Mouse (Mus musculus) cortical plate, adult 2 months (tissue): ENCODE measurements around the gene Rbm34. TPM values are rescaled to one million over a fixed set of nuclear protein-coding genes. Genes with fewer than 3 reads are reported as not detected.

Experiments used
- H3K27ac ChIP-seq: fragments of 200-500 bp; 2 replicates; pipeline ENCODE4 v1.5.1; 2012; ENCODE audit warnings: low read length, control low read depth, inconsistent platforms; ENCODE audit not compliant: insufficient read depth
- H3K4me1 ChIP-seq: fragments of 200-500 bp; 2 replicates; pipeline ENCODE4 v1.6.1; 2011; ENCODE audit warnings: low read length; ENCODE audit not compliant: control insufficient read depth, insufficient read depth
- H3K4me3 ChIP-seq: fragments of 200-500 bp; 2 replicates; pipeline ENCODE4 v1.5.1; 2011; ENCODE audit warnings: mild to moderate bottlenecking, low read length, control low read depth; ENCODE audit not compliant: insufficient read depth
- CTCF ChIP-seq: fragments of 200-500 bp; IDR thresholded peaks from 2 replicates; pipeline ENCODE4 v1.5.1; 2011; ENCODE audit warnings: mild to moderate bottlenecking, control low read depth, low read length; ENCODE audit not compliant: insufficient read depth; ENCODE audit errors: extremely low read depth
- POLR2A ChIP-seq: fragments of 200-500 bp; IDR thresholded peaks from 2 replicates; pipeline ENCODE4 v1.6.1; 2011; ENCODE audit warnings: mild to moderate bottlenecking, low read length, control low read depth; ENCODE audit not compliant: insufficient read depth; ENCODE audit errors: extremely low read depth
- polyA plus RNA-seq: library from polyadenylated mRNA; depleted of rRNA; stranded (reverse); fragments of >200 nt; gene quantifications from 2 replicates; pipeline ENCODE4 v1.2.3, GENCODE M21; 2012

The Rbm34 gene
- polyA plus RNA-seq, 1 experiment = 9.3 TPM

DNA sequence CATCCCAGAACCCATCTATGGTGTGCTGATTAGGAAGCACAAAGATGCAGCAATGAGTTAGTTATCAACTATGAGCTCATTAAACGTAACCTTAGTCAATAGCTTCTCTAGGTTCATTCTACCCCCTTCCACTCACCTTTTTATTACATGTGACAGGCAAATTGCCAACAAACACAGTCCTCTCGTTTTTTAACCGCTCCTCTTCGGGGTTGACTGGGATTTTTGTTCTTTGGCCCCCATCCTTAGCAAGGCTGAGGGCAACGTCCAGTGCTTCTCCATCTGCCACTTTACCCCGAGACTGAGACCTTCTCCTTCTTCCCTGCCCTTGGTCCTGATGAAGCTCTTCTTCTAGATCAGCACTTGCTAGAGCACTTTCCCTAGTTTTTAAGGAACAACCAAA is 5.6 kb downstream of the Rbm34 start:
- no peak overlapping the region for H3K4me3 ChIP-seq

DNA sequence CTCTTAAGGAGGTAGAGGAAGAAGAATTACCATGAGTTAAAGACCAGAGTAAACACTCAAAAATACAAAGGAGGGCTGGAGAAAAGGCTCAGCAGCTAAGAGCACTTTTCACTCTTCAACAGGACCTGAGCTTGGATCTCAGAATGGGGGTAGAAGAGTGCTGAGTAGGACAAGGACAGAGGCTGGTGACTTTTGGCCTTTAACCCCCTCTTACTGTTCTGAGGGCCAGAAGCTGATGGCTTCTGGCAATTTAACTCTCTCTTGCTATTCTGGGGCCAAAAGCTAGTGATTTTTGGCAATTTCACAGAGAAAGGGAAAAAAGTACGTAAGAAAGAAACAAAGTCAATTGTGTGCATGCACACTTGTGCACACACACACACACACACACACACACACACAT is 8.0 kb downstream of the Rbm34 start:
- Histone ChIP-seq H3K4me1 (peaks cover 2% of the 10 kb centered on the region; the same call in 1 of the 2 replicates), H3K27ac (no peak overlapping the region), H3K4me3 (no peak overlapping the region)
- TF ChIP-seq CTCF (no peak), POLR2A (no peak)

More for the DNA sequence above, 5.6 kb downstream of the Rbm34 start:
- Histone ChIP-seq H3K27ac (no peak overlapping the region), H3K4me1 (peaks cover 4% of the 10 kb centered on the region; the same call in 1 of the 2 replicates)
- TF ChIP-seq CTCF (no peak), POLR2A (no peak)

DNA sequence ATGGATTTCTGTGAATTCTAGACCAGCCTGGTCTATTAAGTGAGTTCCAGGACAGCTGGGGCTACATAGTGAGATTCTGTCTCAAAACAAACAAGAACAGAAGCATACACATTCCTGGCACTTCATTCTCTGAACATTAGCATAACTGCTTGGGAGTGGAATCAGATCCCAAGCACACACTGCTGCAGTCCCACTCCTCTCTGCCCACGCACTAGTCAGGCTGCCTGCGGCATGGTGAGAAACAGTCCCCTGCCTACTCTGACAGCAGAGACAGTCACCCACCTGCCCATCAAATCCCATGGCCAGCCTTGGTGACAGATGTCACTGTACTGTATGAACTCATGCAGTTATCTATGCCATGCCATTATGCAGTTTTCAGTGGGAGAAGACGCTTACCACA is 9.4 kb downstream of the Rbm34 start:
- Histone ChIP-seq H3K4me3 (no peak overlapping the region), H3K4me1 (peaks cover 2% of the 10 kb centered on the region; the same call in 1 of the 2 replicates), H3K27ac (no peak overlapping the region)
- TF ChIP-seq CTCF (no peak), POLR2A (no peak)

DNA sequence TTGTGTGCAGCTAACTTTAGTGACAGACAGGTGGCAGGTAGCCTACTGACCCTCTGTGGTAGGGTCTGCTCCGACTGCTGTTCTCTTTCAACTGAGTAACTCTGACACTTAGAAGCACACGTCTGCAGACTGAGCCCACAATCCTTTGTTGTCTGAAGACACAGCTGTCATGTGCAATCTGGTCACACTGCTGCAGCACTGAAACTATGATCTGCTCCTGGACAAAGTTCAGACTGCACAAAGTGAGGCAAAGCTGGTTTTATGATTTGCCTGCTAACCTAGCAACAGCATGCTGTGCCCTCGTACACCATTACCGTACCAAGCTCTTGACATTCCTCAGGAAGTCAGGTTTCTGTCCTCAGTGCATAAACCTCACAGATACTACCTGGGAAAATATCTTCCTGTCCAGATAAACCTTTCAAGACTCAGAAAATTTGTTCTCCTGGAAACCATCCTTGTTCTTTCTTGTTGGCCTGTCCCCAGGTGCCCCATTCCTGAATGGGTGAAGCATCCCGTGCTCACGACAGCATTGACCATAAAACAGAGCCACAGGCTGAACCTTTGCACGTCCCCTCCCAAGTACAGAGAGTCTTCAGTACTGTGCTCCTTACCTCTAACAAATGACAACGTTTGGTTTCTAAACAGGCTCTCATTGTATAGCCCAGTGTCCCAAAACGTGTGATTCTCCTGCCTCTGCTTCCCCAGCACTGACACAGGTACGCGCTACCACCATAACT is 18.8 kb downstream of the Rbm34 start:
- H3K4me3 ChIP-seq = no peak overlapping the region
- no peaks in the 10 kb centered on the region for H3K4me1 ChIP-seq
- no peak overlapping the region for H3K27ac ChIP-seq
- TF ChIP-seq POLR2A = no peak
- no peak for TF ChIP-seq CTCF

DNA sequence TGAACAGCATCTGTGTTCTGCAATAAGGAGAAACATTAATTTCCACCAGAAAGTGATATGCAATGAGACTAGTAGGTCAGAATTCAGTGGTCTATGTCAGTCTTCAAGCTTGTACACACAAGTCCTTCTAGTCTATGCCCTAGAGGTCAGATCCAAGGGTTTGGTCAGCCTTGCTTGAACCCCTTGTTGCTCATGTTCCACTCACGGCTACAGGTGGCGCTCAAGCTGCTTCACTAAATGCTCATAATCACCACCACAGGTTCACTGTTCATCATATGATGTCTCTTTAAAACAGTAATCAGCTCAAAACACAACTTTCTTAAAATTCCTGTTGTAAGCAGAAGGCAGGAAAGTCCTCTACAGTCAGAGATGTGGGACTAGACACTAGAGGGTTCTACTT is 21.3 kb downstream of the Rbm34 start:
- Histone ChIP-seq H3K4me1 (no peaks in the 10 kb centered on the region), H3K27ac (no peak overlapping the region), H3K4me3 (no peak overlapping the region)
- no peak for TF ChIP-seq CTCF

DNA sequence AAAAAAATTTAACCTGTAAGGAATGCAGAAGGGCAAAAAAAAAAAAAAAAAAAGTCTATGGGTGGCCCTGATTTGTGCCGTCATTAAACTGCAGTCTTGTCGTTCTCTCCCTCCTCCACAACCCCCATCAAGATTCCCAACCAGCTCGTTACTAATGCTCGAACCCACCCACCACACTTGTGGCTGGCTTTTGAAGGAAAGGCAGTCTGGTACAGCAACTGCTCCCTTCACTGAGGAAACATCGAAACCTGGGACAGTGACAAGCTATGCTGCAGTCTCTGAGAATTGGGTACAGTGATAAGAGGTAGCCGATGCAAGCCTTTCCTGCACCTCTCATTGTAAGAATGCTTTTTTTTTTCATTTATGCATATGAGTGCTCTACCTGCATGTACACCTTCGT is 24.4 kb downstream of the Rbm34 start:
- TF ChIP-seq CTCF (no peak), POLR2A (no peak)
- Histone ChIP-seq H3K27ac (no peak overlapping the region), H3K4me3 (peak overlapping the region; percentile 95; the same call in 1 of the 2 replicates), H3K4me1 (peaks cover 5% of the 10 kb centered on the region; the same call in 1 of the 2 replicates)

DNA sequence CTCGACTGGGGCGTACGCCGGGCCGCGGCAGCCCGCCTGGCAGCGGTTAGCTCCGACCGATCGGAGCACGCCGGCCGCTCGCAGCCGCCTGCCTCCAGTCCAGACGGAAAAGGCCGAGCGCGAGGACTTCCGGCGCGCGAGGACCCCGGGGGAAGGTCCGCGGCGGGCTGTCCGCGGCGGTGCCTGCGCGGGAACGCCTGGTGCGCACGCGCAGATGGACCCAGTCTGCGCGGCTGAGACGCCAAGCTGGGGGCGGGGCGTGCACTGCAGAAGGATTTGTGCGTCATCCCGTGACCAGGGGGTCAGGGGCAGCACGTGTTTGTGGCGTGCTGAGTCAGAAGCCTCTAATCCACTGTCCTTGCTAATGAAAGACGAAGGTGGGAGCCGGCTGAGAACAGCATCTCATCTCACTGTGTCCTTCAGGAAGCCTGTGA is 25.1 kb downstream of the Rbm34 start, which contains the start of gene Tomm20:
Tomm20 (minus strand) TSS at position 115 of the 434 bp plus-strand sequence.
- Histone ChIP-seq H3K27ac (peak within 1 kb of the TSS; percentile 48), H3K4me1 (peaks cover 5% of the 10 kb centered on the region; the same call in 1 of the 2 replicates), H3K4me3 (peak within 1 kb of the TSS; percentile 95)
- peak; percentile 58; the same call in 1 of the 2 replicates for TF ChIP-seq POLR2A
- TF ChIP-seq CTCF = no peak

DNA sequence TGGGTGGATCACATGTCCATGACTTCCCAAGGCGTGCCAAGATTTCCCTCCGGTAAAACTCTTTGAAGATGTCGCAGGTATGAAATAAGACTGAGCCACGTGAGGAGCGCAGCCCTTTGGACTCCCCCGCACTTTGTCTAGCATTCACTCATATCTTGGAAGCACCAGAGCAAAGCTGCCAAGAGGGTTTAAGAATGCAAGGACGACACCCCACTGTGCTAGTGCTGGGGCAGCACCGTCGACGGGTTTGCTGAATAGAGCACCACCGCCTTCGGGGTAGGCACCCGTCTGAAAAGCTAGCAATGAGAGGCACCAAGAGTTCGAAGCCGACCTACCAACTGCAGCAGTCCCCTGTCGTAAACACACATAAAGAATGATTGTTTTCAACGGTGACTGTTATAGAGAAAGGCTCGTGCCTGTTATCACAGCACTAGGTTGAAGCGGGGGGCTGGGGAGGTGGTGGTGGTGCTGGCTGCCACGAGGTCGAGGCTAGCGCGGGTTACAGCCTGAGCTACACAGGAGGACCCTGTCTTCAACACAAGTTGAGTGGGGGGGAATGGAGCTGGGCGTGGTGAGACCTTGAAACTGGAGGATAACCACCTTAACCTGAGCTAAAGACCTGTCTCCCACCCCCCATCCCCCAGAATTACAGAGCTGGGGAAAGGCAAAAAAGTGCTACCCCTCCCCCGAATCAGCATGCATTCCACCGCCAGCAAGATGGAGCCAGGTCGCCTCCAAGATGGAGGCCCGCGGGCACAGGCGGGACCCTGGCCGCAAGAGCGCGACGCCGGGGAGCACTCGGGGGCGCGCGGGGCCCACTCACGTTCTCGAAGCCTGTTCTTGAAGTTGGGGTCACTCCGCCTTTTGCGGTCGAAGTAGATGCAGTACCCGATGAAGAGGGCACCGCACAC is 25.8 kb downstream of the Rbm34 start:
- Histone ChIP-seq H3K4me3 (peak overlapping the region; percentile 95), H3K4me1 (peaks cover 7% of the 10 kb centered on the region; the same call in 1 of the 2 replicates)

DNA sequence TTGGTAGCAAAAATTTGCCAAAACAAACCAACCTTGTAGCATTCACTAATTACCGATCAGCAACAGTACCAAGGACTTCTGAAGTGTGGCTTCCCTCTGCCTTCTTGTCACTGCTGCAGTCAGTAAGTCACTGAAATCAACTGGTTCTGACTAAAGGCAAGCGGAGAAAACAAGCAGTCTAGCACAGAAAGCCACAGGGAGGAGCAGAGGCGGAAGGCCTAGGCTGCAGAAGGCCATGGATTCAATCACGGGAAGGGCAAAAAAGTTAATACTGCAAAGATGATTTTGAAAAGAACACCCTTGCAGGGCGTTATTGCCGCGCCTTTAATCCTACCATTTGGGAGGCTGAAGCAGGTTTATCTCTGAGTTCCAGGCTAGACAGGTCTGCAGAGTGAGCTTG is 27.3 kb downstream of the Rbm34 start:
- H3K4me3 ChIP-seq = no peak overlapping the region; the same call in 1 of the 2 replicates
- H3K4me1 ChIP-seq = peaks cover 7% of the 10 kb centered on the region; the same call in 1 of the 2 replicates
- no peak for TF ChIP-seq CTCF
- TF ChIP-seq POLR2A = no peak
- H3K27ac ChIP-seq = no peak overlapping the region

More for the DNA sequence above, 25.8 kb downstream of the Rbm34 start:
- TF ChIP-seq CTCF (no peak), POLR2A (peak; percentile 65; the same call in 1 of the 2 replicates)
- peak overlapping the region; percentile 48 for H3K27ac ChIP-seq

DNA sequence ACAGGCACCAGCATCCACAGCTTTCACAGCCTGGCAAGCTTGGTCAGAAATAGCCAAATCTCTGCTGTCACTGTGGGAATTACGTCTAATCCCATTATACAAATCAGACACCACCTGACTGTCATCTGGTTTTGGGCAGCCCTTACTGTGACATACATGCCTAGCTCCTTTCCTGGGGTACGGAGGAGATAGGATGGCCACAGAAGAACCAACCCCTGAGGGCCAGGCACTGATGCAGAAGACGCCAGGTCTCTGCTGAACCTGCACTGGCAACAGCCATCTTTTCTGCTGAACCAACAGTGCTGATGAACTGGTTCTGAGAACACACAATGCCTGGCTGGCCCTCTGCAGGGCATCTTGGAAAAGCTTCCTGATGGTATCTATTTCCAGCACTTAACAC is 33.5 kb downstream of the Rbm34 start:
- Histone ChIP-seq H3K4me3 (no peak overlapping the region), H3K27ac (no peak overlapping the region), H3K4me1 (peaks cover 2% of the 10 kb centered on the region; the same call in 1 of the 2 replicates)
- TF ChIP-seq POLR2A (no peak), CTCF (no peak)
